Mouse (Mus musculus): ENCODE measurements at regions not wholly inside any gene's neighbourhood (a gene's known extent, or its start where the extent isn't known, plus 50 kb on each side); places are given as distances from the start of the nearest gene placed in this dataset.

DNA sequence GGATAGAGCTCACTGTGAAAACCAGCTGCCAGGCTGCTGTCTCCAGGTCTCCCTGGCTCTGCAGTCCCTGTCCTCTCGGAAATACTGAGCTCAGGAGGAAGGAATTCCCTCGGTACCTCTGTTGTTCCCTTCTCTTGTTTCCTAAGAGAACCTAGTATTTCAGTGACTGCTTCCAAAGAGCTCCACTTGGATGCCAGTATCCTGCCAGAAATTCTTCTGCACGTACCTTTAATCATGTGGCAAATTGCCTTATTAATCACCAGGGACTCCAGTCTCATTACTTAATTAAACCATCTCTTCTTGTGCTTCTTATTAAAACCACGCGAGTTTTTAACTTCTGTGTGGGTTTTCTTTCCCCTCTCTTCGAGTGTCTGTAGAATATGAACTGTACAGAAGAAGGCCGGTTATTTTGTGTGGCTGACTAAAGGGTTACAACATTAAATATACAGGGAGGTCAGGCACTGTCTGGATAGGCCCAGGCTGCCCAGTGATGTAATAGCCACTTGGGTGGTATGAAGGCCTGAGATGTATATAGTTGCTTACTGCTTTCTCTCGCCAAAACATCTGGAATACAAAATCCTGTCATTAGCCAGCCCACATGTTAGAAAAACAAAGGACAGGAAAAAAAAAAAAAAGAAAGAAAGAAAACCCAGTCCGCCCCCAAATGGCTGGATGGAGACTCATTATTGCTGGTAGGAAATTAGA, 183.2 kb downstream of the Gm10260 start:
- no peak for ATAC-seq (ENCODE audit: insufficient number of reproducible peaks, low FRiP score, low TSS enrichment, low read depth)
- H3K27ac ChIP-seq, result peak overlapping the region; percentile 48; the same call in 1 of the 2 replicates

DNA sequence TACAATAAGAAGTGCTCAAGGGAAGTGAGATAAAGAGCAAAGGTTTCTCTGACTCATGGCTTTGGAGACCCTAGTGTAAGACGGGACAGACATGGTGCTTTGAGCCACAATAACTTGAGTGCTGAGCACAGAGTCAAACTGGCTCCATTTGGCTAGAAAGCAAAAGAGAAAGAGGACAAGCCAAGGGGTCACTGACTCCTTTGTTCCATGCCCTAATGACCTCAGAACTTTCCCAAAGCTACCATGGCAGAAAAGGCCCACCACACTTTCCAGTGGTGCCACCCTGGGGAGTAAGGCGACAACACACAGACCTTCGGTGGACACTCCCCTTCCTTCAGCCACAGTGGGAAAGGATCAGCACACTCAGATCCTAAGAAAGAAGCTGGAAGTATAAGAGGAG, 186.8 kb downstream of the Gm10260 start:
- H3K4me3 ChIP-seq, result no peak overlapping the region
- H3K9ac ChIP-seq, result no peak overlapping the region
- H3K4me1 ChIP-seq, result peaks cover 15% of the 10 kb centered on the region
- no peaks in the 10 kb centered on the region for H3K9me3 ChIP-seq
- ATAC-seq (ENCODE audit: insufficient number of reproducible peaks, low FRiP score, low TSS enrichment, low read depth), result no peak
- H3K4me2 ChIP-seq, result no peak overlapping the region
- WGBS, result 70% methylated on average over 3 of the region's 3 CpGs
- H3K27ac ChIP-seq, result no peak overlapping the region
- H3K36me3 ChIP-seq, result no peaks in the 10 kb centered on the region
- no peaks in the 10 kb centered on the region for H3K27me3 ChIP-seq

More for the DNA sequence above, 183.2 kb downstream of the Gm10260 start:
- no peaks in the 10 kb centered on the region for H3K9me3 ChIP-seq
- 19% methylated on average over 9 of the region's 9 CpGs for WGBS
- H3K9ac ChIP-seq, result no peak overlapping the region
- no peaks in the 10 kb centered on the region for H3K27me3 ChIP-seq
- peaks cover 17% of the 10 kb centered on the region for H3K4me1 ChIP-seq
- no peak overlapping the region for H3K4me2 ChIP-seq
- no peaks in the 10 kb centered on the region for H3K36me3 ChIP-seq
- H3K4me3 ChIP-seq, result no peak overlapping the region

DNA sequence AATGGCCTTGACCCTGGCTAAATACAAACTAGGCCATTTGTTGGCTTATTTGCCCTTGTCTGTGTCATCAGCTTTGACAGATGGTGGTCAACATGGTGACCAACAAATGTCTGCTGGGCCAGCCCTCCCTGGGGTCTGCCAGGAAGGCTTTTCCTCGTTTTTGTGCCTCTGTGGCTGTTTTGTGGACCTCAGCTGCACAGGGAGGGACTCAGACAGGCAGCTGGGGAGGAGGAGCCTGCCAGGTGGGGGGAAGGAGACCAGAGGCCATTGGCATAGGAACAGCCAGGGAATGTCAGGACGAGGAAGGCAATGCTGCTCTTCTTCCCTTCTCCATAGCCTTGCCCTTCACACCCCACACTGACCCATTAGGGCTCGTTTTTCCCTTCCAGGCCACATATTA, 188.1 kb downstream of the Gm10260 start:
- Histone ChIP-seq H3K4me3 (no peak overlapping the region), H3K4me1 (peaks cover 11% of the 10 kb centered on the region), H3K27me3 (no peaks in the 10 kb centered on the region), H3K9me3 (no peaks in the 10 kb centered on the region), H3K4me2 (no peak overlapping the region), H3K27ac (no peak overlapping the region), H3K9ac (no peak overlapping the region), H3K36me3 (no peaks in the 10 kb centered on the region)
- WGBS, result 55% methylated on average over 3 of the region's 3 CpGs
- ATAC-seq (ENCODE audit: insufficient number of reproducible peaks, low FRiP score, low TSS enrichment, low read depth), result no peak

DNA sequence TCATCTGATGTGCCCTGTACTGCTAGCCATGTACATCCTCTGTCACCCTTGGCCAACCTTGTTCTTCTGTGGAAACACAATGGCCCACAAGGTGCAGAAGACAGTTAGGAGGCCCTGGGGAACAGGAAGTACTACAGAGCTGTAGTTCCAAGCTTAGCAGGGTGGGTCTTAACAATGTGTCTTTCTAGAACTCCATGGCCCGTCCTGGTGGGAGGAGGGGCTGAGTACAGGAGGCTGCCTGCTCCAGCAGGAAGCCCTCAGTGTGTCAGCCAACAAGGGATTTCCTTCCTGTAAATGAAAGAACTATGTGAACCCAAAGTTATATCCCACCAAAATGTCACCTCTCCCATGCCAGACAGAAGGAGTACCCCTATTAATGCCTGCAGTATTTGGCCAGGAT, 190.4 kb downstream of the Gm10260 start:
- H3K4me2 ChIP-seq, result no peak overlapping the region

DNA sequence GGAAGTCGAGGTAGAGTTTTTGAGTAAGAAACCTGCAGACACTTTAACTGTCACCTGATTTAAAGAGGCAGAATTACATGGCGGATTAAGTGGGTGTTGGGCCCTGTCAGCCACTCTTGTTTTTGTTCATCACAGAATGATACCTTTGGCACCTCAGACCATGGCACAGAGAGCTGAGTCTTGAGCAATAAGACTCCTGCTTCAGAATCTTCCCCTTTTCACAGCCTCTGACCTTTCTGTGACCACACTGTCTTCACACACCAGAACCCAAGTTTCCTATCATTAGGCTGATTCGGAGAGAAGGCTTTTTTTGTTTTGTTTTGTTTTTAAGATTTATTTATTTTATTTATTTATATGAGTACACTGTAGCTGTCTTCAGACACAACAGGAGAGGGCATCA, 192.8 kb downstream of the Gm10260 start:
- 79% methylated on average over 3 of the region's 3 CpGs for WGBS
- no peak overlapping the region for H3K4me3 ChIP-seq
- H3K9me3 ChIP-seq, result no peaks in the 10 kb centered on the region
- H3K36me3 ChIP-seq, result no peaks in the 10 kb centered on the region
- no peak overlapping the region for H3K27ac ChIP-seq
- H3K27me3 ChIP-seq, result no peaks in the 10 kb centered on the region
- H3K4me1 ChIP-seq, result no peaks in the 10 kb centered on the region
- H3K9ac ChIP-seq, result no peak overlapping the region
- no peak for ATAC-seq (ENCODE audit: insufficient number of reproducible peaks, low FRiP score, low TSS enrichment, low read depth)
- H3K4me2 ChIP-seq, result no peak overlapping the region

More for the DNA sequence above, 190.4 kb downstream of the Gm10260 start:
- no peak overlapping the region for H3K9ac ChIP-seq
- H3K27me3 ChIP-seq, result no peaks in the 10 kb centered on the region
- H3K4me3 ChIP-seq, result no peak overlapping the region
- no peaks in the 10 kb centered on the region for H3K9me3 ChIP-seq
- no peaks in the 10 kb centered on the region for H3K36me3 ChIP-seq
- no peak for ATAC-seq (ENCODE audit: insufficient number of reproducible peaks, low FRiP score, low TSS enrichment, low read depth)
- H3K27ac ChIP-seq, result no peak overlapping the region
- peaks cover 4% of the 10 kb centered on the region for H3K4me1 ChIP-seq
- WGBS, result 44% methylated on average over 1 of the region's 1 CpGs

DNA sequence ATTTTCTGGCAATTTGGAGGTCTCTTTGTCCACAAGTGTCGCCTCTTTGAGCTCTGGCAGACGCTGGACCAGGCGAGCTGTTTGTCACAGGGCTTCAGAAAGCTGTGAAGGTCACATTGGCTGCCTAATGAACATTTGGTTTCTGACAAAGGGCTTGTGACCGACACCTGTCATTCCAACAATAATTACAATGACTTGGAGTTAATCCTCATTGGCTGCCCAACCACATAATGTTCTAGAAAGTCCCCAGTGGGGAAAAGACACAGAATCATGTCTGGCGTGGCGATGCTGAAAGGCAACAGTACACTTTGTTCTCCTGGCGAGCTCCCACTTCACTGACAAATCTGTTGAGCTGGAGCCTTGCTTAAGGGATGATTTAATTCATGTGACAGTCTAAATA, 194.4 kb downstream of the Gm10260 start:
- ATAC-seq (ENCODE audit: insufficient number of reproducible peaks, low FRiP score, low TSS enrichment, low read depth), result no peak

DNA sequence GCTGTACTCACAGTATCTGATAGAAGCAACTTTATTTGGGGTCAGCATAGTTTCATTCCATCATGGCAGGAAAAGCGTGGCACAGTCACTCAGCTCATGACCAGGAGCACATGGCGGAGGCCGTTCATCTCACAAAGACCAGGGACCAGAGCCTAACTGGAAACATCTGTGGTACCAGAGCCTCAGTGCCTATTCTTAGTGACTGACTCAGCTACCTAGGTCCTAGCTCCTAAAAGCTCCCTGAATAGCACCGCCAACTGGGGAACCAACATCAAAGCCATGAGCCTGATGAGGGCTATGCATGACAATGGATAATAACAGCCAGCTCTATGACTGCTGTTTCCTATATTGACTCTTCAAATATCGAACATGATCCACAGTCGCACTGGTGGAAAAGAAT, 198.2 kb downstream of the Gm10260 start:
- Histone ChIP-seq H3K36me3 (no peaks in the 10 kb centered on the region), H3K4me2 (no peak overlapping the region), H3K9me3 (no peaks in the 10 kb centered on the region), H3K27ac (no peak overlapping the region), H3K27me3 (no peaks in the 10 kb centered on the region), H3K9ac (no peak overlapping the region), H3K4me1 (no peaks in the 10 kb centered on the region), H3K4me3 (no peak overlapping the region)
- no peak for ATAC-seq (ENCODE audit: insufficient number of reproducible peaks, low FRiP score, low TSS enrichment, low read depth)
- WGBS, result 66% methylated on average over 6 of the region's 6 CpGs

More for the DNA sequence above, 194.4 kb downstream of the Gm10260 start:
- Histone ChIP-seq H3K36me3 (no peaks in the 10 kb centered on the region), H3K27ac (no peak overlapping the region), H3K9me3 (no peaks in the 10 kb centered on the region), H3K27me3 (no peaks in the 10 kb centered on the region), H3K4me1 (no peaks in the 10 kb centered on the region), H3K4me3 (no peak overlapping the region), H3K4me2 (no peak overlapping the region), H3K9ac (no peak overlapping the region)
- WGBS, result 60% methylated on average over 7 of the region's 7 CpGs

DNA sequence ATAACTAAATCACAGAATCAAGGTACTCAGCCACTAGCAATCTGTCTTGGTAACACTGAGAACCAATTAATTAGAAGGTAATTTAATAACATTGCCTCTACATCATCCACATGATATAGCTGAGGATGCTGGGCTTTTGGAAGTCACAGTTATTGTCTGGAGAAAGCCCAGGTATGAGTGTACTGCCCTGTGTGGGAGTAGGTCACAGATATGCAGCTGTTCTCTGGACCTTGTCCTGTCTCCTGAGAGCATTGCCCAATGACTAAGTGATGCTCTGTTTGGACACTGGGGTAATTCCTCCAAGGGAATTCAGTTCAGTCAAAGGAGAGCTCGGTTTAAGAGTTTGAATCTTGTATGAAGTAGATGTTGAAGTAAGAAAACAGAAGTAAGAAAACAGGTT, 199.6 kb downstream of the Gm10260 start:
- no peak overlapping the region for H3K27ac ChIP-seq
- no peaks in the 10 kb centered on the region for H3K36me3 ChIP-seq
- no peak overlapping the region for H3K4me2 ChIP-seq
- 73% methylated on average over 1 of the region's 1 CpGs for WGBS
- no peak overlapping the region for H3K9ac ChIP-seq
- H3K27me3 ChIP-seq, result no peaks in the 10 kb centered on the region
- no peaks in the 10 kb centered on the region for H3K9me3 ChIP-seq
- H3K4me3 ChIP-seq, result no peak overlapping the region
- no peaks in the 10 kb centered on the region for H3K4me1 ChIP-seq
- no peak for ATAC-seq (ENCODE audit: insufficient number of reproducible peaks, low FRiP score, low TSS enrichment, low read depth)

DNA sequence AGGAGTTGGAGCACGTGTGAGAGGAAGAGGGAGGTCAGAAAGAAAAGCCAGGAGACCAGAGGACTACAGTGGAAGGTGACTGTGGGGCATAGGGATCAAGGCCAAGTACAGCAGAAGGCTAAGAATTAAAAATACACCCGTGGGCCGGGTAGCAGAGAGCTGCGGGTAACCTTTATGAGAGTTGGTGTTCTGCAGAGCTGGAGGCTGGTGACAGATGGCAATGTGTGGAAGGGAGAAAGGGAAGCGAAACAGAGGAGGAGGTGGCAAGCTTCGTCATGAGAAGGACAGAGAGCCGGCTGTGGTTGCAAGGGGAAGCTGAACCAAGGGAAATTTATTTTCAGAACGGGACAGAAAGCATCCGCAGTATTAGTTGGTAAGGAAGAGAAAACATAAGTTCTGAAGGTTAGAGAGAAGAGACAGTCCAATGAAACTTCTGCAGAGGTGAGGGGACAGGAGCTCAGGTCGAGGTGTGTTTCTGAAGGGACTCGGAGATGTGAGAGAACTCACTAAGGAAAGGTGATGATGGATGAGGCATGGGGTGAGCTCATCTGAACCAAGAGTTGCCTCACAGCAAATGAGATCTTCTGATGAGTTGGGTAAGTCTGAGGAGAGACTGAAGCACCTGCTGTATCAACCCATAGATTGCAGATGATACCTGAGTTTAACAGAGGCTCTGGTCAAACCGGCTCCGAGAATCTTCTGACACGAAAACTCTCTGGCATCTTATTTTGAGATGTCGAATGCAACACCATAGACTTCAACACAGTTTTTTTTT, 200.6 kb downstream of the Gm10260 start:
- 82% methylated on average over 15 of the region's 15 CpGs for WGBS
- Histone ChIP-seq H3K4me3 (no peak overlapping the region), H3K27me3 (no peaks in the 10 kb centered on the region), H3K36me3 (no peaks in the 10 kb centered on the region), H3K27ac (no peak overlapping the region), H3K4me1 (no peaks in the 10 kb centered on the region), H3K9ac (no peak overlapping the region), H3K4me2 (no peak overlapping the region), H3K9me3 (no peaks in the 10 kb centered on the region)
- ATAC-seq (ENCODE audit: insufficient number of reproducible peaks, low FRiP score, low TSS enrichment, low read depth), result no peak

DNA sequence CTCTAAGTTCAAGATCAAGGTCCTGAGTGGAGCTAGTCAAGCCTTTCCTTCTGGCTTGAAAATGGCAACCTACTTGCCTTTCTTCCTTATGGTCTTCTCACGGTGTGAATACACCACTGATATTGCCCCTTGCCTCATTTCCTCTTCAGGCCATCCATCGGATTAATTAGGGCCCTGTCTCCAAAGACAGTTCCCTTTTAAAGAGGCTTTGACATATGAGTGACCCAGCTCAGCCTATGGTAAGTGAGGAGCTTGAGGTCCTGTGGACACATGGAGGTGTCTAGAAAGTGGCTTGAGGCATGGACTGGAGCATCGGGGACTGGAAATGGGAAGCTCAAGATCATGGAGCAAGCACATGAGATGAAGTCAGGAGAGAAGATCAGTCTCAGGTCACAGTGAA, 201.5 kb downstream of the Gm10260 start:
- no peak overlapping the region for H3K4me3 ChIP-seq
- H3K9ac ChIP-seq, result no peak overlapping the region
- H3K9me3 ChIP-seq, result no peaks in the 10 kb centered on the region
- 92% methylated on average over 3 of the region's 3 CpGs for WGBS
- no peaks in the 10 kb centered on the region for H3K27me3 ChIP-seq
- H3K36me3 ChIP-seq, result no peaks in the 10 kb centered on the region
- H3K4me2 ChIP-seq, result no peak overlapping the region
- no peak for ATAC-seq (ENCODE audit: insufficient number of reproducible peaks, low FRiP score, low TSS enrichment, low read depth)
- no peak overlapping the region for H3K27ac ChIP-seq
- H3K4me1 ChIP-seq, result no peaks in the 10 kb centered on the region

DNA sequence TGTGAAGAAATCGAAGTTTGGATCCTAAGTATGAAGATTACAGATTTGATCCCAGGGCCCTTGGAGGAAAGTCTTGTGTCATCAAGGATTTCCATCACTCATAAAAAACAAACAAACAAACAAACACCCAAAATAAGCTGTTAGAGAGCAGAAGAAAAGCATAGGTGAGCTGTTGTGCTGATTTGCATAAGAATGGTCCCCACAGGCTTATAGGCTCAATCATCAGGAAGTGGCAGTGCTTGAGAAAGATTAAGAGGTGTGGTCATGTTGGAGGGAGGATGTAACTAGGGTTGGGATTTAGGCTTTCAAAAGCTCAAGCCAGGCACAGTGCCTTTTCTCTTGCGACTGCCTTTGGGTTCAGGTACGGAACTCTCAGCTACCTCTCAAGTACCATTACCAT, 205.1 kb downstream of the Gm10260 start:
- Histone ChIP-seq H3K27ac (no peak overlapping the region), H3K9ac (no peak overlapping the region), H3K36me3 (no peaks in the 10 kb centered on the region), H3K4me2 (no peak overlapping the region), H3K4me1 (no peaks in the 10 kb centered on the region), H3K9me3 (no peaks in the 10 kb centered on the region), H3K27me3 (no peaks in the 10 kb centered on the region), H3K4me3 (no peak overlapping the region)
- WGBS, result 87% methylated on average over 3 of the region's 3 CpGs
- ATAC-seq (ENCODE audit: insufficient number of reproducible peaks, low FRiP score, low TSS enrichment, low read depth), result no peak

DNA sequence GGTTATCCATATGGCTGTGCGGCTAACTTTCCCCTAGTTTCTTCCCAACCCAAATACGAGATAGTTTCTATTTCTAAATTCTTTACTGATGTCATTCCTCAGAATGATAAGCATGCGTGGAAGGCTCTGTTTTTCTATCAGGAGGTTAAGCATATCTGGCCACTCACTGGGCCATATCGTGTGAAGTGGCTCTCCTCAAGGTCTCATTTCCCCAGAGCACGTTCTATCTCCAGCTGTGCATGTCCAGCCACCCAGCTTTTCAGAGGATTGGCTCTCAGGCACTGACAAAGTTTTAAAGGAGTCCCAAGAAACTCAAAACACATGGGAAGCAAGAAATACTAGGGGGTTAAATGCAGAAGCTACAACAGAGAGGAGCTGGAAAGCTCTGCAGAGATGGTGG, 205.8 kb downstream of the Gm10260 start:
- no peak for ATAC-seq (ENCODE audit: insufficient number of reproducible peaks, low FRiP score, low TSS enrichment, low read depth)
- Histone ChIP-seq H3K36me3 (no peaks in the 10 kb centered on the region), H3K9ac (no peak overlapping the region), H3K4me2 (no peak overlapping the region), H3K27me3 (no peaks in the 10 kb centered on the region), H3K4me1 (no peaks in the 10 kb centered on the region), H3K9me3 (no peaks in the 10 kb centered on the region), H3K27ac (no peak overlapping the region), H3K4me3 (no peak overlapping the region)
- WGBS, result 68% methylated on average over 5 of the region's 5 CpGs

Data from limb, embryonic 15.5 days (tissue).